Mouse (Mus musculus) cerebellum, postnatal 36 days (tissue): ENCODE results near the gene Fam43a.

ENCODE experiments used
- DNase-seq, 2 experiments: peaks; one replicate each; pipeline ENCODE4 v3.0.0; 2021 to 2022; ENCODE audit warnings: mixed read lengths in 2 of 2

Fam43a gene

GRCm38 (mm10) chr16:30633906-30634746 is 34.6 kb downstream of the Fam43a start:
- DNase-seq: no peak

GRCm38 (mm10) chr16:30638586-30638985 is 39.1 kb downstream of the Fam43a start:
- DNase-seq: peak; percentile 41 to 49

GRCm38 (mm10) chr16:30640591-30640990 is 41.1 kb downstream of the Fam43a start:
- DNase-seq: no peak

- no peak for DNase-seq
Measured at GRCm38 (mm10) chr16:30641408-30641807, 41.9 kb downstream of the Fam43a start.

- no peak for DNase-seq
Measured at GRCm38 (mm10) chr16:30642229-30642628, 42.7 kb downstream of the Fam43a start.

- no peak for DNase-seq
Measured at GRCm38 (mm10) chr16:30644981-30645380, 45.5 kb downstream of the Fam43a start.

- DNase-seq: peak; percentile 47 to 51
Measured at GRCm38 (mm10) chr16:30645841-30646558, 46.5 kb downstream of the Fam43a start.

GRCm38 (mm10) chr16:30646856-30647255 is 47.3 kb downstream of the Fam43a start:
- DNase-seq: no peak

- no peak for DNase-seq
Measured at GRCm38 (mm10) chr16:30651292-30651691, 51.8 kb downstream of the Fam43a start.
